Mouse (Mus musculus) cerebellum, postnatal 36 days (tissue): Measurements from ENCODE around the gene P4htm.

ENCODE experiments used
- DNase-seq, 2 experiments: peaks; one replicate each; pipeline ENCODE4 v3.0.0; 2021 to 2022; ENCODE audit warnings: mixed read lengths in 2 of 2

The P4htm gene

DNA sequence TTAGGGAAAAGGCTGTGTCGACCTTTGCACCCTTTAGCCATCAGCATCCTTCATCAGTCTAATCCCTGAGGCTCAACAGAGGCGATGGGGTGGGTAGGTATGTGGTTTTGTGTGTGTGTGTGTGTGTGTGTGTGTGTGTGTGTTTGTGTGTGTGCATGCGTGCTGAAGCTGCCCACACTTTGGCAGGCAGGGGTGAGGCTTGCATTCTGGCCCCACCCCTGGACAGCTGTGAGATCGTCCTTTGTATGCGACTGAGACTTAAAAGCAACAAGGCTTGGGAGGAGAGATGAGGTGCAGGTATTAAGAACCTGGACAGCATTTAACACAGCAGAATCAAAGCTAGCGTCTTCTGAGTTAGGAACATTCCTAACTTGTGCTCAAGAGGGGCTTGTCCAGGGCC, 20.4 kb downstream of the P4htm start:
- no peak for DNase-seq

DNA sequence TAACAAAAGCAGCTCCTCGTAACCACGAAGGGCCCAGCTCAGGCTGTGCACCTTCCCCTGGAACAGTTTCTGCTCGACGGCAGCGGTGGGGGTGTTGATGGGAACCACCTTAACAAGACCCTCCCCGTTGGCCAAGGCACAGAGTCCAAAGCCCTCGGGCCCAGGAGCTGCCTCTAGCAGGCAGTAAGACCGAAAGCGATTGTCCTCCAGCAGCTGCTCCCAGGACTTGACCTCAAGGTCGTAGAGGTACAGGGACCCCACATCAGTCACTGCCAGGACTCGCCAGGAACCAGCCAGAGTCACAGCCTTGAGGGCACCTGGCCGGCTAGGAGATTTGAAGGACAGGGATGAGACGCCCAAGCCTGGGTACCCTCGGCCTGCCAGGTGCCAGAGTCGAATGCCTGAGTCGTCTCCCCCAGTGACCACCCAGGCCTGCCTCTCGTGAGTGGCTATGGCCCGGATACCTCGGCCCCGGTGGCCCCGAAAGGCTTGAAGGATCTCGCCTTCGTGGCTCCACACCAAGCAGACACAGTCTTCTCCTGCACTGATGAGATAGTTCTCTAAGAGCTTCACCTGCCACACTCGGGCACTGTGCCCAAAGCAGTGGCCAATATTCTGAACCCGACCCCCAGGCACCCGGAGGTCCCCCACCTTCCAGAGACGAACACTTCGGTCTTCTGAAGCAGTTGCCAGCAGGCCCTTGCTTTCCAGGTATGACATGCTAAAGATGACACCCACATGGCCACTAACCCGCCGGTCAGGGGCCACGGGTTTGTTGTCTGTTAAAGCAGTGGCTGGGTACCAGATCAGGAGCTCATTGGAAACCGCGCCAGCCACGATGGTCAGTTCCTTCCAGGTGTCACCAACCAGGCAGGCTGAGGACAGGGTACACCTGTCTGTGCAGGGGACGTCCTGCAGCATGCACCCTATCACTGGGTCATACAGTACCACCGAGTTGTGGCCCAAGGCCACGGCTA, 21.9 kb downstream of the P4htm start:
- no peak for DNase-seq

DNA sequence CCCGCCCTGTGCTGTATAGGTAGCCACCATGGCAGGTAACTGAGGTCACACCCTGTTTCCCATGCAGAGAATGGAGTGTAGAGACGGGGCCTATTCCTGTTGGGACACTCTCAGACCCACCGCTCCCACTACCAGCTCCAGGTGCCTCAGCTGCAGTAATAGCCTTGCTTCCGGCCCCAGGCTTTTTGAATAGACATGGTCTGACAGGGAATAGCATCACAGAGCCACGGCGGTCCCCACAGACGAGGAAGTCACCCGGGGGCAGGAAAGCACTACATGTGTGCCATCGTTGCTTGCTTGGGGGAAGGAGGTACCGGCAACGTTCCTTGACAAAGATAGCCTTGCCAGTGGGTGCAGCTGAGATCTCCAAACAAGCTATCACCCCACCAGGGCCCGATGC, 22.5 kb downstream of the P4htm start:
- DNase-seq, result no peak

DNA sequence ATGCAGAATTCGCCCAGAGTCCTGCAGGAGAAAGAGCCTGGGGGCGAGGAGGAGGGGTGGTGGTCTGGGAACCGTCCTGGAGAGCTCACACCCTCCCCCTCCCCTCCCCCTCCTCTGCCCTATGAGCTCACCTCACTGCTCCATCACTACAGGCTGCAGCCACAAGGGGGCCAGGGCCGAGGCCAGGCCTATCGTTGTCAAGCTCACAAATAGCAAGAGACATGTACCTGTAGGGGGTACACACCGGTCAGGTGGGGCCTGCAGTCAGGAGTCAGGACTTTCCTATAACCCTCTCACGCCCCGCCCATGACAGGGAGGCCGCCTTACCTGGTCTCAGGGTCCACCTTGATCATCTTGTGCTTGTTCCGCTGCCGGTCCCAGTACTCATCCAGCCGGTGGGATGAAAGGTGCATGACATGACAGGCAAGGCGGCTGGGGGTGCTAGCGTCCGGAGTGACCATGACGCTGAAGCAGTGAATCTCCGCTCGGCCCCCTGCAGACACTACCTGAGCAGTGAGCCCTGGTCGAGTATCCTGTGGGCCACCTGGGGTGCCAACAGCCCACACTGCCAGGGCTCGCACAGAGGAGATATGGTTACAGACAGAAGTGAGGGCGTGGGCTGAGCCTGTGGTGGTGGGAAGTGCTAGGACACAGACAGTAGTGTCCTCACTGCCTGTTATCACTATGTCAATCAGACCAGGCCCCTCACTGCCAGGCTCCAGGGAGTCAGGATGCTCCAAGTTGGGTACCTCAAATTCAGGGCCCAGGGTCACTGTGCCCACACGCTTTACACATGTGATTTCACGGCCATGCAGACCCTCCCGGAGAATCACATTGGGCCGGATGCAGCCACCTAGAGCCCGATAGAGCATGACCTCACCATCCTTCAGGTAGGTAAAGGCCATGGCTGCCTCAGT, 23.4 kb downstream of the P4htm start:
- DNase-seq, result peak; percentile 52 to 71

DNA sequence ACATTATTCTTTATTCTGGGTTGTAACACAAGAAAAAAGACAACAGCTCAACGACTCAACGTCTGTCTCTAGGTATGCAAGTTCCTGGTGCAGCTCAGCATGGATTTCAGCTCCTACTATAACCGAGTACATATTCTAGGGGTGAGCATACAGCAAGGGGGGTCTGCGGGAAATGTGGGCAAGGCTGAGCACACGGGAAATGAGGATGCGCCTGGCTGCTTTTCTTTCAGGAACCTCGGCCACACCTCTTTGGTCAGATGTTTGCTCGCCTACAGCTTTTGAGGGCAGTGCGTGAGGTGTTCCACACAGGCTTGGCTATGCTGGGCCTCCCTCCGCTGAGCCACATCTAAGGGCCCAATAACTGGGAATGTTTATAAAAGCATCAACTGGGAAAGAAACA, 25.1 kb downstream of the P4htm start:
- no peak for DNase-seq

DNA sequence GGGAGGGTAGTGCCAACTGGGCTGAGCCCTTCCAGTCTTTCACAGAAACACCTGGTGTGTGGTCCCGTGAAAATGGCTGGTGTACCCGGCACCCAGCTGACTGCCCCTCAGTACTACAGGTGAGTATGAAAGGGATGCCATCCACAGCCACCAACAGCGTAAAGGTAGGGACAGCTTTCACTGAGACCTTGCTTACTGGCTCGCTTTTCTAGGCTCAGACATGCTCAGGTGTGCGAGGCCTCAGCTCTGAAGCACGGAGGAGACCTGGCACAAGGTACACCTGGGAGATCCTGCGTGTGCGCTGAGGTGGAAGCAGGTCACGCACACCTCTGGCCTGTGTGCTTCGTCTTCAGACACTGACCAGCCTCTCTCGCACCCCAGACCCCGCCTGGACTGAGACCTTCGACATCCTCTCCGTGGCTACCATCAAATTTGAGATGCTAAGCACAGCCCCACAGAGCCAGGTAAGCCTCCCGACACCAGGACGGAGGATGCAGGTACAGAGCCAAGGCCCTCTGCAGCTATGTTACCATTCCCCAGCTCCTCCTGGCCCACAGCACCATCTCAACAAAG, 26.0 kb downstream of the P4htm start:
- DNase-seq, result no peak

DNA sequence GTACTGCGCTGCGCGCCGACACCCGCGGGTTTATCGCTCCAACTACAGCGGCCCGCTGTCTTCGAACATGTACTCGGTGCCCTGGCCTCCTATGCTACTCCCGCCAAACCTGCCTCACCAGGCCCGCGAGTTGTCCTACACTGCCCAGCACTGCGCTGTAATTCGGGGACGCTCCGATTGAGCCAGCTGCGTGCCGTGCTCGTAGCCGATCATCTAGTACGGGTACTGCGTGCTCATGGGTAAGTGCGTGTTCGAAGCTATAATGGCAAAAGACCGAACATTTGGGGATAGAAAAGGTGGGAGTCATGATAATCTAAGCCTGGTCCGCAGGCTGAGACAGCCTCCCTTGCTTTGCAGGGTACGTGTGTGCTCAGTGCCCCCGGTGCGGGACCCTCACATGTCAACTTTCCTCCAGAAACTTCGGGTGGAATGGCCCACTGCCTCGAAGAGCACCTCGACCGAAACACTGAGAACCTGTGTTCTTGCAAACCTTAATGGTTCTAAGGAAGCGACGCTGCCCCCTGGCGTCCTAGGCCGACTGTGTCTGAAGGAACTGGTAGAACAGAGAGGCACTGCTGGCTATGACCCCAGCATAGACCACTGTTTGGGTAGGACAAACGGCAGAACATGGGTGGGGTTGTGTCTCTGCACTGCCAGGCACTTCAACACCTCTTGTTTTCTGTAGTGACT, 27.1 kb downstream of the P4htm start:
- DNase-seq, result peak; percentile 66 to 76

DNA sequence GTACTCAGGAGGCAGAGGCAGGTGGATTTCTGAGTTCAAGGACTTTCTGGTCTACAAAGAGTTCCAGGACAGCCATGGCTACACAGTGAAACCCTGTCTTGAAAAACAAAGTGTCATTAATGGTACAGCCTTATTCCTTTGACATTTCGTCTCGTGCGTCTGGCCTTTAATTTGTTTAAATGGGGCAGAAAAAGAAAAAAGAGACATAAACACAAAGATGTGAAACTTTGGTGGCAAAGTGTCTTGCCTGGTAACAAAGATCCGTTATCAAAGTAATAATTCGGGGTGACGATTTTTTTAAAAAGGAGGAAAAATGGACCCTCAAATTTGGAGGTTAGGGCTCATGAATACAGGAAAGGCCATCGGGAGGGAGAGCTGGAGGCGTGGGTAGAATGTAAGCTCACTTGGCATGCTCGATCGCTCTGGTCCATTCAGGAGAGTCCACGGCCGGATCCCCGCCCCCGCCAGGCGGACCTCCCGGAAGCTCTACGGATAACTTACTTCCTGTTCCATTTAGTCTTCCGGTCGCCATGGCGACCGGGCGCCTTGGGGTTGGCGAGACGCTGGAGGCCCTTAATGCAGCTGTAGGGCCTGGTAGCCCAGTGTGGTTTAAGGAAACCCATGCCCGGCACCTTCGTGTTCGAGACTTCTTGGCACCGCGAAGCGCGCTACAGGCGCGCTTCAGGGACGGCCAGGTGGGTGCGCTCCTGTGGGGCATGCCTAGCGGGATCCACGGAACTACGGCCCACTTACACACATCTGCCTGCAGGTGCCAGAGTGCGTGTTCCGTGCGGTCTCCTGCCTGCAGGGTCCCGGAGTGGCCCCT, 27.9 kb downstream of the P4htm start, which contains the start of gene Dalrd3:
Dalrd3 (plus strand) TSS at position 506 of the 826 bp plus-strand sequence.
- peak; percentile 88 to 93 for DNase-seq

DNA sequence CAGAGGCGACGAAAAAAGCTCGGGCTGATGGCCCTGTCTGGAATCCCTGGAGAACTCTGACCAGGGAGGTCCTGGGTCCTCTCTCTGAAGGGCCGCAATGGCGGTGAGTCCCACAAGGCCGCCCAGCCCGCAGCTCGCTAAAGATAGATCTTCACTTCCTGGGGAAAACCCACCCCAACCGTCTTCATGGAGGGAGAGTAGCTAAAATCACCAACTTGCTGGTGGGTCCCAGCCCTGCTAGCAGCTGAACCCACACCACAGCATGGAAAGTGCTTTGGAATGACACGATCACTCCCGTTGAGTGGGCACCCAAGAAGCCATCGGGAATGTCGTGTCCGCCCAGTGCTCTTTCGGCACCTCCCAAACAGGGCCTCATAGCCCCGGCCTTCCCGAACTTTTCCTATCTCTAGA, 29.0 kb downstream of the P4htm start:
- peak in 1 of 2 experiments; percentile 7 for DNase-seq

DNA sequence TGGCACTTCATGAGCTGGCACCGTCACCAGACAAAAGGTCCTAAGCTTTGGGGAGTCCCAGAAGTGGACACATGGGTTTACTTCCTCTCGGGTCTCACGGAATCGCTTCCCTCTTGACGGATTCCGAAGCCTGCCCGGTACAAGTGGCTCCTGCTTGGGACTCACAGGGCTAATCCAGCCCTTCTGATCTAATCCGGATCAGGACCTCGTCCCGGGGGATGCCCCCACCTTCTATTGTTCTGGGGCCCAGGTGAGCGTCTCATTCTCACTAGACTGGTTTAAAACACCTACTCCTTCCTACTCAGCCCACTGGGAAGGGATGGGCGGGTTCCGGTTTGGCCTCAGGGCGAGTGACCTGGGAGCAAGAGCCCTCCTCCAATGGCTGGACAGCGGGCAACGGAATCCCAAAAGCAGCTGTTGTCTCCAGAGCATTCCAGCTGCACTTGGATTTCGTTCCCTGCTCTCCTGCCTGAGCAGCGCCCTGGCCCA, 29.5 kb downstream of the P4htm start:
- DNase-seq, result no peak

DNA sequence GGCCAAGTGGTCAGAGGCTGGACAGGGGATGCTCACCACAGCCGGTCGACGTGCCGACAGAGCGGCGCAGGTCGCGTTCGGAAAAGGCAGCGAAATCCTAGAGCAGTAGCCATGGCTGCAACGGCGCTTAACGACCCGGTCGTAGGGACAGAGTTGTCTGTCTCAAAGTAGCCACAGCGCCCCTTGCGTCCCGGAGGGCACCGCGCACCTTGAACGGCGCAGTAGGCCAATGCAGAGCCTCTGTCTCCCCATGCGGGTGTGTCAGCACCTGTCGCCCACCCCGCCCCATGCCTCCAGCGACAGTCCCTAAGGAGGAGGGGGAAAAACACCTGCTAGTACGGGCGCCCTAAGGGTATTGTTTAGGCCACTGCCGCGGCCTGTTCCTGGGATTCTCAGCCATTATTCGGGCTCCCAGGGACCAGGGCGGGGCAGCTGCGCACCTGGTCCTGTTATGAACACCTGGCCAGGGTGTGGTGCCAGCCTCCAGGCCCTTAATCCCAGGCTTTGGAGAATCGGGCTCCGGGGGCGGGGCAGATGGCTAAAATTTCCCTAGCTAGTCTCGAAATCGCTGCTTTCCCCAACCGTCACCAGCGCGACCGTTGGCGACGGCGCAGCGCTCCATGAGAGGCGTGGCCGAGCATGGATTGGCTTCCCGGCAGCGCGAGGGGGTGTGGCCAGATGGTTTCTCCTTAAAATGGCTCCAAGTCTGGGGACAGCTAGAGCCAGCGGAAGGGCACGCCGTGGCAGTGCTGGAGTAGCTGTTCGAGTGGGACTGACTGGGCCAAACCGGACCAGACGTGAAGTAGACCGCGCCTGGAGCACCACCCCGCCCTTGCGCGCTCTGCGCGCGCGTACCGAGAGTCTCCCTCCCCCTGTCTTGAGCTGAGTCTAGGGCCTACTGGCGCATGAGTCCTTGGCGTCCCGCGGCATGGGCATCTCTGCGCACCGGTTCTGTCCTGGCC, 30.4 kb downstream of the P4htm start, which contains the start of gene Ndufaf3:
Ndufaf3 (minus strand) TSS at position 620 of the 962 bp plus-strand sequence.
- peak; percentile 98 to 99 for DNase-seq

DNA sequence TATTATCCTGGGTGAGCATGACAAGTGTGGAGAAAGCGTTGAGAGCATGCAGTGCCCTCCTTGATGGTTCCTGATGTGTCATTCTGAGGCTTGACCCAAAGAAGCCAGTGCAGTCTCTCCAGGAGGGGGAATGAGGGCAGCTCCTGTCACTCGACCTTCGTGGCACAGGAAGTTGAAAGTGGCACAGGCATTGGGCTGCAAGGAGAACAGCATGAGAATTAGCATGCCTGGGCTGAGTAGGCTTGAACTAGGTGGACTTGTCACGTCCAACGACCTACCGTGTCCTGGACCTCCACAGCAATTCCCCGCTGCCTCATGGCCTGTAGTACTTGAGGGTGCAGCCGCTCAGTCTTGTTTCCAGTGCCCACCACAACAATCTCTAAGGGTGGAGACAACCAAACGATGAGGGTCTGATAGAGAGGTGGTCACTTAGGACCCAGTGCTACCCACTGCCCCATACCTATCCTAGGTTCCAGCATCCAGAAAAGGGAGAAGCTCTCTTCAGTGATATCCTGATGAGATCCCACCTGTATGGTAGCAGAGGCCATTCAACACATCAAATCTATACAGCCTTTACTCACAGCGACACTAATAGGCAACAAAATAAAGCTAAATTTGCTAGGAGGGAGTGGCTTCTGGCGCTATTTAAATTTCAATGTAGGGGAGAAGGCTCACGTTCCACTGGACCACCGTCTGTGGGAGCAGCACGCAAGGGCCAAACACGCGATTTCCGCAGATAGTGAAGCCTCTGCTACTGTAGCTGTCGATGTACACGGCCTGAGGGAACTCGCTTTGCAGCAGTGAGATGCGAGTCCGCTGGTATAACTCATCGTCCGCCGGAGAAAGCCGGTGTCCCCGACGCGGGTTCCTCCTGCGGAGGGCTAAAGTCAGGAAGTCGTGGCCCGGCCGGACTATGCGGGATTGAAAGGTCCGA, 31.3 kb downstream of the P4htm start:
- DNase-seq, result no peak

DNA sequence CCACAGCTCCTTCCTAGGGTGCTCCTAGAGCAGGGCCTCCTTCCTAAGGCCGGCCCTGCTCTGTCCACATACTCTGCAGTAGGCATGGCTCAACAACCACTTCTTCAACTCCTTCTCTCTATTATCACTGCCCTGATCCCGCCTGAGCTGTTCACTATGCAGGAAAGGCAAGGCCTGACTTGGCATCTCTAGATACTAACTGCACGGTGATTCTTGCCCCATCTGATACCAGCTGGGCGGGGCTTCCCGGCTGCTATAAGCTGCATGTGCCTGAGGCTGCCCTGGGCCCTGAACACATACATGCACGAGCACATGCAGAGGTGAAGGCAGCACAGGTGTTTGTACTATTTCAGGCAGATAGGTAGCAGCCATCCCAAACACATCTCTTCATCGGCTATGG, 33.3 kb downstream of the P4htm start:
- no peak for DNase-seq

DNA sequence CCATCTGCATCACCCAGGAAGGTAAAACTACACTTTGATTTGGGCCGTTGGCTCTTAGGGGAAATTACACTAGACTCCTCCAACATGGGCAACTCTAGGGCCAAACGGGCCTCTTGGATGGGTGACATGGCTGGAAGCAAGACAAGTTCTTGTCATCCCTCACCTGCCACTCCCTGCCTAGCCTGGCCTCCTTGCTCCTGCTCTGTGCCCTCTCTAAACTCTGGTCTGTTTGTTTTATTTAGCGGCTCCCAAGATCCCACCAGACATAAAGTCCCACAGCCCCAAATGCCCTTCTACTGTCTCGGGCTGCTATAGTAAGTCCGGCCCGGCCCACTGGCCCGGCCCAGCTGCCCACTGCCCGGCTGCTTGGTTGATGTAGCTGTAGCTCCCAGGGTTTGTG, 33.8 kb downstream of the P4htm start:
- no peak for DNase-seq

DNA sequence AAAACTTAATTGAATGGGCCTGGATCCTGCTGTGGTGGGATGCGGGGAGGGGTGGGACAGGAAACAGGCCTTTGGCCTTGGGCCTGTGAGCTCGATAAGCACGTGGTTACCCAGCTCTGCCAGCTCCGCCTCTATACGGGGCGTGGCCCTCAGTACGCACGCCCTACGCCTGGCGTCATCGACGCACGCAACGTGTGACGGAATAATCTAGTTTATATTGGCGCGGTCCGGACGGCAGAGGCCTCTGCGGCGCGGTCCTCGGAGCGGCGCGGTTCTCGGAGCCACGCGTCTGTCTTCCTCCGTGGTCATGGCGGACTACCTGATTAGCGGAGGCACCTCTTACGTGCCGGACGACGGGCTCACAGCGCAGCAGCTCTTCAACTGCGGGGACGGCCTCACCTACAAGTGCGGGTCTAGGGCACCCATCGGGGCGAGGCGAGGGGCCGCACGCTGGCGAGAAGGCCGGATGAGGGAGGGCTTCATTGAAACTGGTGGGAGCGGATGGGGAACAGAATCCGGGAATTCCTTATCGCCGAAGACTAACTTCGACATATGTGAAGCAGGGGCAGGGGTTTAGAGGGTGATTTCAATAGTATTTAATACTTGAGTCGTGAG, 37.1 kb downstream of the P4htm start, which contains the start of gene Impdh2:
Impdh2 (plus strand) TSS at position 60 of the 615 bp plus-strand sequence.
- DNase-seq, result peak; percentile 89 to 91

DNA sequence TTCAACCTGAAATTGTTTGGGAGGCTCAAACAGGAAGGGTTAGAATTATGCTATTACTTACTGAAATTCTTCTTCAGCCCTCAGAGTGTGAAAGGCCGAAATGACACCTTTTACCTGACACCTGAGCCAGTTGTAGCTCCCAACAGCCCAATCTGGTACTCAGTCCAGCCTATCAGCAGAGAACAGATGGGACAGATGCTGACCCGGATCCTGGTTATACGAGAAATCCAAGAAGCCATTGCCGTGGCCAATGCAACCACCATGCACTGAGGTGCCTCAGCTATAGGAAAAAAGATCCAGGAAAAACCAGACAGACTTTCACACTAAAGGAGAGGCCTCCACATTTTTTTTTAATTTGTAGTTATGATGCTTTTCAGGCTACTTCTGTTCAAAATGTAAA, 38.3 kb downstream of the P4htm start:
- no peak for DNase-seq

DNA sequence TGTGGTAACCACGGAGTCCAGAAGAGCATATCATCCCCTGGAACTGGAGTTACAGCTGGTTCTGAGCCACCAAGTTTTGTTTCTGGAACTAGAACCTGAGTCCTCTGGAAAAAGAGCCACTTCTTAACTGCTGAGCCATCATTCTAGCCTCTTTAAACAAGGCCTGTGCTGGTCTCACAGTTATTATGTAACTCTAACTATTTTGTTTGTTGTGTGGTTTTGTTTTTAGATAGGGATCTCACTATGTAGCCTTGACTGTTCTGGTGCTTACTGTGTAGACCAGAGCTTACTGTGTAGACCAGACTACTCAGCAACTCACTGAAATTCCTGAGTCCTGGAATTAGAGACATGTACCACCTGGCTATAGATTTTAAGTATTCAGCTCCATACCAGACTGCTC, 50.6 kb downstream of the P4htm start:
- no peak for DNase-seq

DNA sequence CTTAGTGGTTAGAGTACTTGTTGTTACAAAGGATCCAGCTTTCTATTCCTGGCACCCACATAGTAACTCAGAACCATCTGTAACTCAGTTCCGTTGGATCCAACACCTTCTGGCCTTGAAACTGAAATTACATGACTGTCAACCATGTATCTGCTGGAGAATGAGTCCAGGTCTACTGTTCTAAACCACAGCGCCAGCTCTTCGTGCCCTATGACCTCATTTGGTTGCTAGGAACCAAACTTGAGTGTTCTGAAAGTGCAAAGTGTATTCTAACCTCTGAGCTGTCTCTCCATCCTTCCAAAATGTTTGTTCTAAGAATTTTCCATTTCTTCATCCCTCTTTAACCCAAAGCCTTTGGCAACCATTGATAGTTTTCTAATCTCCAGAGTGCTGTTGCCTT, 51.5 kb downstream of the P4htm start:
- DNase-seq, result no peak
